Mouse (Mus musculus): ENCODE data around the gene Gm28035. TPM values are rescaled to one million over a fixed set of nuclear protein-coding genes. Genes with fewer than 3 reads are reported as not detected.

The Gm28035 gene
- total and polyA plus RNA-seq, 3 experiments, result 4.6 to 7.6 (median 6.0) TPM

DNA sequence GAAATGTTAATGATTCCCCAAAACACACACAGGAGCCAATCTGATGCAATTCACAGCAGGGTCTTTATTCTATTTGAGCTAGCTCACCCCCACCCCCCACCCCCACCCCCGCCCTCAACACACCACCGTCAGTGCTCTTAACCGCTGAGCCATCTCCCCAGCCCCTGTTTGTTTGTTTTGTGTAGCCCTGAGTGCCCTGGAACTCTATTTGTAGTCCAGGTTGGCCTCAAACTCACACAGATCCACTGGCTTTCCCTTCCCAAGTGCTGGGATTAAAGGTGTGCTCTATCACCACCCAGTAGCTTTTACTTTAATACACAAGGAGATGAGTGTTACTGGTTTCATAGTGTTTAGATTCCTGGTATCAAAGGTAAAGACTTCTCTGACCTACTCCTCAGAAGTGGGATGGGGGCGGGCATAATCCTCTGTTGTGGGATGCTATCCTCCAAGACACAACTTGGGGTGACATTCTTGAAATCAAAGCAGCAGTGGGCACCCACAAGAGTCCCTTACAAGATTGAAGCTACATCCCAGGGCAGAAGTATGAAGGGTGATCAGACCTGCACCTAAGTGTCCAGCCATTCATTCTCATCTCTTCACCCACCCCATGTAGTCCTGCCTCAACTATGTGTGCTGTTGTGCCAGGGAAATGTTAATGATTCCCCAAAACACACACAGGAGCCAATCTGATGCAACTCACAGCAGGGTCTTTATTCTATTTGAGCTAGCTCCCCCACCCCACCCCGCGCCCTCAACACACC is 28.8 kb upstream of the Gm28035 start:
- H3K79me2 ChIP-seq (replicated peaks; ENCODE audit: control insufficient read depth, insufficient read depth, low read length), result no peaks in the 10 kb centered on the region
- TF ChIP-seq CTCF (IDR thresholded peaks at IDR 0.05), result no peak
- TF ChIP-seq EP300 (IDR thresholded peaks at IDR 0.05; ENCODE audit: insufficient read depth, low read depth, low read length), result no peak
- TF ChIP-seq POLR2A (IDR thresholded peaks at IDR 0.05; ENCODE audit: insufficient read depth, low read depth, low read length), result no peak
- H3K27ac ChIP-seq, result no peak overlapping the region
- no peaks in the 10 kb centered on the region for H3K36me3 ChIP-seq (ENCODE audit: control insufficient read depth, insufficient read depth, low read length)
- H3K4me1 ChIP-seq (ENCODE audit: control insufficient read depth, insufficient read depth, low read length), result peaks cover 1% of the 10 kb centered on the region; the same call in 1 of the 2 replicates
- intact Hi-C loops (cut with DNase I), result no loop called here
- no peak overlapping the region for H3K9ac ChIP-seq (ENCODE audit: low read depth, low read length)
- no peak for DNase-seq
- WGBS, result 75% methylated on average over 6 of the region's 6 CpGs
- no peaks in the 10 kb centered on the region for H3K27me3 ChIP-seq (ENCODE audit: control insufficient read depth, insufficient read depth, low read length)
- H3K4me3 ChIP-seq, result no peak overlapping the region

GRCm38 (mm10) chr2:30212169-30212545 is 28.2 kb upstream of the Gm28035 start:
- H3K79me2 ChIP-seq (replicated peaks; ENCODE audit: control insufficient read depth, insufficient read depth, low read length), result no peaks in the 10 kb centered on the region
- intact Hi-C loops (cut with DNase I), result no loop called here
- TF ChIP-seq CTCF (IDR thresholded peaks at IDR 0.05), result no peak
- no peak for TF ChIP-seq EP300 (IDR thresholded peaks at IDR 0.05; ENCODE audit: insufficient read depth, low read depth, low read length)
- TF ChIP-seq POLR2A (IDR thresholded peaks at IDR 0.05; ENCODE audit: insufficient read depth, low read depth, low read length), result no peak
- H3K4me3 ChIP-seq, result no peak overlapping the region
- no peaks in the 10 kb centered on the region for H3K36me3 ChIP-seq (ENCODE audit: control insufficient read depth, insufficient read depth, low read length)
- DNase-seq, result no peak
- H3K27ac ChIP-seq, result no peak overlapping the region
- no peaks in the 10 kb centered on the region for H3K27me3 ChIP-seq (ENCODE audit: control insufficient read depth, insufficient read depth, low read length)
- H3K4me1 ChIP-seq (ENCODE audit: control insufficient read depth, insufficient read depth, low read length), result peaks cover 1% of the 10 kb centered on the region; the same call in 1 of the 2 replicates
- WGBS, result 75% methylated on average over 4 of the region's 4 CpGs
- H3K9ac ChIP-seq (ENCODE audit: low read depth, low read length), result no peak overlapping the region

DNA sequence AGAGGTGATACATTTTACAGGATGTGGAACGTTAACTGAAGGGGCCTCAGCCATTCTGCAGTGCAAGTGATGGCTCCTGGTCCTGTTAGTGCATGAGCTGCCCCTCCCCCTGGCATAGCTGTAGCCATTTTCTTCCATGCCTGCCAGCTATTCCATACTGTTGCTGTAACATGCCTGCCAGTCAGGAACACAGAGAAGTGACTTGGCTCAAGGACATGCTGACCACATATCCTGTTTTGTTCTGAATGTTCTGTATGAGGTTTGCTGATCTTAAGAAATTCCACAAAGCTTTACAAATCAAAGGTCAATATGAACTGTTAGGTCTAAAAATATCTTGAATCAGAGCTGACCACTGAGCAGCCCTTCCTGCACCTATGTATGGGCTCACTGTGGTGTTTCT is 27.4 kb upstream of the Gm28035 start:
- Histone ChIP-seq H3K4me1 (ENCODE audit: control insufficient read depth, insufficient read depth, low read length) (peaks cover 1% of the 10 kb centered on the region; the same call in 1 of the 2 replicates), H3K27ac (no peak overlapping the region)

DNA sequence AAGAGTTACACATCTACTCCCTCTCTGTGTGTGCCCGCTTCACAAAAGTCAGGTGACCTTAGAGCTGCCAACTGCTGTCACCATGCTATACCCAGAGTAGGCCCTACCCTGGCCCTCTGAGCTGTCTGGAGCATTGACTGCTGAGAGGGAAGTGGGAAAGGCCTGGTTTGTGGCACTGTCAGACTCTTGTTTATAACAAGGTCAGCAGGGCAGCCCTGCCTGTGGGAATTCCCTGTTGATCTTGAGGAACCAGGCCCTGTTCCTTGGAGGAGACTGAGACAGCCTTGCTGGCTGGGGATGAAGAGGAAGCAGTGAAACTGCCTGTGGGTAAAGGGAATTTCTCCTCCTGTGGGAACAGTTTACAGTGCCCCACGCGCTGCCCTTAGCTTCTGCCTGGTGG is 25.6 kb upstream of the Gm28035 start:
- no peaks in the 10 kb centered on the region for H3K27me3 ChIP-seq (ENCODE audit: control insufficient read depth, insufficient read depth, low read length)
- peak in 1 of 2 experiments; percentile 27 for DNase-seq
- peak overlapping the region; percentile 49 for H3K27ac ChIP-seq
- no peak overlapping the region for H3K4me3 ChIP-seq
- no peaks in the 10 kb centered on the region for H3K79me2 ChIP-seq (replicated peaks; ENCODE audit: control insufficient read depth, insufficient read depth, low read length)
- no peaks in the 10 kb centered on the region for H3K36me3 ChIP-seq (ENCODE audit: control insufficient read depth, insufficient read depth, low read length)
- peaks cover 1% of the 10 kb centered on the region; the same call in 1 of the 2 replicates for H3K4me1 ChIP-seq (ENCODE audit: control insufficient read depth, insufficient read depth, low read length)
- no peak overlapping the region for H3K9ac ChIP-seq (ENCODE audit: low read depth, low read length)
- TF ChIP-seq CTCF (IDR thresholded peaks at IDR 0.05) (no peak), POLR2A (IDR thresholded peaks at IDR 0.05; ENCODE audit: insufficient read depth, low read depth, low read length) (no peak), EP300 (IDR thresholded peaks at IDR 0.05; ENCODE audit: insufficient read depth, low read depth, low read length) (no peak)
- 74% methylated on average over 3 of the region's 3 CpGs for WGBS
- intact Hi-C loops (cut with DNase I), result no loop called here

More for the DNA sequence above, 27.4 kb upstream of the Gm28035 start:
- no peak overlapping the region for H3K4me3 ChIP-seq
- intact Hi-C loops (cut with DNase I), result no loop called here
- H3K27me3 ChIP-seq (ENCODE audit: control insufficient read depth, insufficient read depth, low read length), result no peaks in the 10 kb centered on the region
- no peak for DNase-seq
- H3K79me2 ChIP-seq (replicated peaks; ENCODE audit: control insufficient read depth, insufficient read depth, low read length), result no peaks in the 10 kb centered on the region
- TF ChIP-seq EP300 (IDR thresholded peaks at IDR 0.05; ENCODE audit: insufficient read depth, low read depth, low read length) (no peak), POLR2A (IDR thresholded peaks at IDR 0.05; ENCODE audit: insufficient read depth, low read depth, low read length) (no peak), CTCF (IDR thresholded peaks at IDR 0.05) (no peak)
- H3K9ac ChIP-seq (ENCODE audit: low read depth, low read length), result no peak overlapping the region
- WGBS, result 37% methylated on average over 1 of the region's 1 CpGs
- no peaks in the 10 kb centered on the region for H3K36me3 ChIP-seq (ENCODE audit: control insufficient read depth, insufficient read depth, low read length)

DNA sequence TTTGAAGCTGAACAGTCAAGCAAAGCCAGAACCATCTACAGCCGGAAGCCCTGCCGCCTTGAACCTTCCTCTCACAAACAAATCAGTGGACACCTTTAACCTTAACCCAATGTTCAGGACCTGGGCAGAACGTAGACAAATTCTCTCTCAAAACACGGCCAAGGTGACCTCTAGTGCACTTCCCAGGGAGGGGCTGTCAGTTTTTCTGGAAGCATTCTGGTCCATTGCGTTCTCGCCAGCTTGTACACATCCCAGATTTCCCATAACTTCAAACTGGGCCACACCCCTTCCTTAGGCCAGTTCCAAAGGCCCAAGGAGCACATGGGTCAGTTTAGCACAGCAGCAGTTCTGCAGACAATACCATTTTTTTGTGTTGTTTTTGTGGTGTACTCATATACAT is 24.9 kb upstream of the Gm28035 start:
- H3K36me3 ChIP-seq (ENCODE audit: control insufficient read depth, insufficient read depth, low read length), result no peaks in the 10 kb centered on the region
- DNase-seq, result peak in 1 of 2 experiments; percentile 44
- peak overlapping the region; percentile 49 for H3K27ac ChIP-seq
- H3K27me3 ChIP-seq (ENCODE audit: control insufficient read depth, insufficient read depth, low read length), result no peaks in the 10 kb centered on the region
- no peak for TF ChIP-seq POLR2A (IDR thresholded peaks at IDR 0.05; ENCODE audit: insufficient read depth, low read depth, low read length)
- peak; percentile 74 for TF ChIP-seq EP300 (IDR thresholded peaks at IDR 0.05; ENCODE audit: insufficient read depth, low read depth, low read length)
- no peak for TF ChIP-seq CTCF (IDR thresholded peaks at IDR 0.05)
- H3K9ac ChIP-seq (ENCODE audit: low read depth, low read length), result no peak overlapping the region
- intact Hi-C loops (cut with DNase I), result no loop called here
- 50% methylated on average over 6 of the region's 6 CpGs for WGBS
- H3K79me2 ChIP-seq (replicated peaks; ENCODE audit: control insufficient read depth, insufficient read depth, low read length), result no peaks in the 10 kb centered on the region
- H3K4me3 ChIP-seq, result no peak overlapping the region
- H3K4me1 ChIP-seq (ENCODE audit: control insufficient read depth, insufficient read depth, low read length), result peaks cover 1% of the 10 kb centered on the region; the same call in 1 of the 2 replicates

DNA sequence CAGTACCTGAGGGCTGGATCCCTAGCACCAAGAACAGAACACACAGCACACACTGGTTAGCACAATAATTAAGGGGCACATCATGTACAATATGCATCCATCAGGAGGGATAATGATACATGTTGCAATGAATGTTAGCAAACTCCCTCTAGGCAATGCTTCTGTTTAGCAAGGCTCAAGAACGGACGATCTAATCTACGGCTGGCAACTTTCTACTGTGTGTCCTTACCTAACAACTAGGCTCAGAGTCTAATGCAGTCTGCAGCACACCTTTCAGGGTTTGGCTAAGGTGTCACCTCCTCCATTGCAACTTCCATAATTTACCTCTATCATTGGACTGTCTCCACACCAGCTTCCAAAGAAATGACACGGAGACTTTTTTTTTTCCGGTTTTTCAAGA is 24.1 kb upstream of the Gm28035 start:
- no peaks in the 10 kb centered on the region for H3K79me2 ChIP-seq (replicated peaks; ENCODE audit: control insufficient read depth, insufficient read depth, low read length)
- no peak overlapping the region for H3K9ac ChIP-seq (ENCODE audit: low read depth, low read length)
- intact Hi-C loops (cut with DNase I), result no loop called here
- H3K27ac ChIP-seq, result no peak overlapping the region
- no peaks in the 10 kb centered on the region for H3K36me3 ChIP-seq (ENCODE audit: control insufficient read depth, insufficient read depth, low read length)
- H3K4me3 ChIP-seq, result no peak overlapping the region
- no peaks in the 10 kb centered on the region for H3K27me3 ChIP-seq (ENCODE audit: control insufficient read depth, insufficient read depth, low read length)
- no peak for DNase-seq
- WGBS, result 97% methylated on average over 5 of the region's 5 CpGs
- TF ChIP-seq CTCF (IDR thresholded peaks at IDR 0.05) (no peak), POLR2A (IDR thresholded peaks at IDR 0.05; ENCODE audit: insufficient read depth, low read depth, low read length) (no peak), EP300 (IDR thresholded peaks at IDR 0.05; ENCODE audit: insufficient read depth, low read depth, low read length) (no peak)
- peaks cover 1% of the 10 kb centered on the region; the same call in 1 of the 2 replicates for H3K4me1 ChIP-seq (ENCODE audit: control insufficient read depth, insufficient read depth, low read length)
